Mouse (Mus musculus): ENCODE data around the gene Rtcb.

Rtcb gene

GRCm38 (mm10) chr10:85957464-85957950 is at the start of gene Rtcb:
TSS of gene Rtcb (minus strand) at chr10:85957823.
- DNase-seq (ENCODE audit: low read depth in 1 of 2, low spot score in 2 of 2): peak; percentile 84 to 88

- no peak for DNase-seq (ENCODE audit: low read depth in 1 of 2, low spot score in 2 of 2)
These were observed 48.8 kb upstream of the Rtcb start for GRCm38 (mm10) chr10:86006455-86006854.

- no peak for DNase-seq (ENCODE audit: low read depth in 1 of 2, low spot score in 2 of 2)
These were observed 42.8 kb upstream of the Rtcb start for GRCm38 (mm10) chr10:86000447-86000846.

- DNase-seq (ENCODE audit: low read depth in 1 of 2, low spot score in 2 of 2): no peak
These were observed 37.0 kb upstream of the Rtcb start for GRCm38 (mm10) chr10:85994543-85995104.

GRCm38 (mm10) chr10:85993836-85994235 is 36.2 kb upstream of the Rtcb start:
- no peak for DNase-seq (ENCODE audit: low read depth in 1 of 2, low spot score in 2 of 2)

- DNase-seq (ENCODE audit: low read depth in 1 of 2, low spot score in 2 of 2): no peak
These were observed 34.8 kb upstream of the Rtcb start for GRCm38 (mm10) chr10:85992412-85992811.

- no peak for DNase-seq (ENCODE audit: low read depth in 1 of 2, low spot score in 2 of 2)
These were observed 31.9 kb upstream of the Rtcb start for GRCm38 (mm10) chr10:85989412-85990115.

GRCm38 (mm10) chr10:85972915-85973314 is 15.3 kb upstream of the Rtcb start:
- no peak for DNase-seq (ENCODE audit: low read depth in 1 of 2, low spot score in 2 of 2)

GRCm38 (mm10) chr10:85971826-85972225 is 14.2 kb upstream of the Rtcb start:
- no peak for DNase-seq (ENCODE audit: low read depth in 1 of 2, low spot score in 2 of 2)

- DNase-seq (ENCODE audit: low read depth in 1 of 2, low spot score in 2 of 2): no peak
These were observed 12.4 kb upstream of the Rtcb start for GRCm38 (mm10) chr10:85969894-85970620.

GRCm38 (mm10) chr10:85968731-85969130 is 11.1 kb upstream of the Rtcb start:
- DNase-seq (ENCODE audit: low read depth in 1 of 2, low spot score in 2 of 2): no peak

- DNase-seq (ENCODE audit: low read depth in 1 of 2, low spot score in 2 of 2): peak in 1 of 2 experiments; percentile 60
These were observed 10.6 kb upstream of the Rtcb start for GRCm38 (mm10) chr10:85968157-85968634.

- no peak for DNase-seq (ENCODE audit: low read depth in 1 of 2, low spot score in 2 of 2)
These were observed 10.0 kb upstream of the Rtcb start for GRCm38 (mm10) chr10:85967411-85968156.

GRCm38 (mm10) chr10:85966476-85966875 is 8.9 kb upstream of the Rtcb start:
- DNase-seq (ENCODE audit: low read depth in 1 of 2, low spot score in 2 of 2): no peak

- DNase-seq (ENCODE audit: low read depth in 1 of 2, low spot score in 2 of 2): no peak
These were observed 6.7 kb upstream of the Rtcb start for GRCm38 (mm10) chr10:85964316-85964715.

GRCm38 (mm10) chr10:85962897-85963296 is 5.3 kb upstream of the Rtcb start:
- no peak for DNase-seq (ENCODE audit: low read depth in 1 of 2, low spot score in 2 of 2)

GRCm38 (mm10) chr10:85956871-85957419 is 678 bp downstream of the Rtcb start:
- DNase-seq (ENCODE audit: low read depth in 1 of 2, low spot score in 2 of 2): no peak

GRCm38 (mm10) chr10:85954429-85954828 is 3.2 kb downstream of the Rtcb start:
- DNase-seq (ENCODE audit: low read depth in 1 of 2, low spot score in 2 of 2): no peak

GRCm38 (mm10) chr10:85953401-85953800 is 4.2 kb downstream of the Rtcb start:
- no peak for DNase-seq (ENCODE audit: low read depth in 1 of 2, low spot score in 2 of 2)

- no peak for DNase-seq (ENCODE audit: low read depth in 1 of 2, low spot score in 2 of 2)
These were observed 5.7 kb downstream of the Rtcb start for GRCm38 (mm10) chr10:85951765-85952443.
